Mouse (Mus musculus) C2C12 (cell line): ENCODE data around the gene Efna2.

ENCODE experiments used
- CEBPB ChIP-seq: IDR thresholded peaks from one replicate; pipeline ENCODE4 v1.6.1; 2011; ENCODE audit warnings: low read depth, mild to moderate bottlenecking, control low read depth, moderate library complexity
- CTCF ChIP-seq: IDR thresholded peaks from one replicate; pipeline ENCODE4 v1.5.1; 2011; ENCODE audit not compliant: control insufficient read depth, insufficient read depth, insufficient read length
- FOSL1 ChIP-seq: IDR thresholded peaks from one replicate; pipeline ENCODE4 v1.8.0; 2011; ENCODE audit warnings: mild to moderate bottlenecking, low read length; ENCODE audit not compliant: poor library complexity, insufficient read depth, severe bottlenecking
- MAX ChIP-seq: IDR thresholded peaks from one replicate; pipeline ENCODE4 v1.6.1; 2011; ENCODE audit warnings: mild to moderate bottlenecking, control low read depth
- MYOD1 ChIP-seq: IDR thresholded peaks from one replicate; pipeline ENCODE4 v1.6.1; 2011; ENCODE audit warnings: low read depth; ENCODE audit not compliant: control insufficient read depth, insufficient read length
- MYOG ChIP-seq: IDR thresholded peaks from one replicate; pipeline ENCODE4 v1.6.1; 2011; ENCODE audit not compliant: control insufficient read depth, insufficient read length; ENCODE audit errors: extremely low read depth
- USF1 ChIP-seq: IDR thresholded peaks from one replicate; pipeline ENCODE4 v1.6.1; 2011; ENCODE audit warnings: low read depth, mild to moderate bottlenecking, control low read depth, moderate library complexity

- no peak for TF ChIP-seq CEBPB
- peak; percentile 85 for TF ChIP-seq CTCF
- TF ChIP-seq FOSL1: no peak
- TF ChIP-seq USF1: no peak
- no peak for TF ChIP-seq MAX
- TF ChIP-seq MYOD1: no peak
- no peak for TF ChIP-seq MYOG
These were observed 34.1 kb upstream of the Efna2 start for GRCm38 (mm10) chr10:80144864-80145838.
